Mouse (Mus musculus): Measurements from ENCODE around the gene Btbd35f7. TPM values are rescaled to one million over a fixed set of nuclear protein-coding genes. Genes with fewer than 3 reads are reported as not detected.
"Not testable (repeated sequence)": the region's sequence is repeated elsewhere in the genome, so short reads cannot be mapped to it uniquely, and the experiment has no call there.

The Btbd35f7 gene
- polyA plus RNA-seq (2016; fragmentation: Nextera tagmentation; extraction: Ambion mirVana) = not detected in 2 replicates

DNA sequence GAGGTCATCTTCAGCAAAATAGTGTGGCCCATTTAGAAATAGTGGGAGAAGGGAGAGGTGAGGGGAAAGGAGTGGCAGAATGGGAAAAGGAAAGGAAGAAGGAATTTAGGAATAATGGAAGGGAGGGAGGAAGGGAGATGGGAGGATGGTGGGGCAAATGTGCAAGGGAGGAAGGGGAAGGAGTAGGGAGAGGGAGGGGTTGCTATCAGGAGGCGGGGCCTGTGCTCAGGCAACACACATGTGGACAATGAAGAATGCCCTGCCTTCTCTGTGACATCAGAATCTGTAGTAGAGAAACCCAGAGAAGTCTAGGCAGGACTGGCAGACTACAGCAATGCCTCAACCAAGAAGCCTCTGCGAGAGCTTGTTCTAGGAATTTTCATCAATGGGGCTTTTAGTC is at the start of gene Btbd35f7:
Gene Btbd35f7, plus strand, starts transcription at position 301 of the 400 bp plus-strand sequence.
- not testable (repeated sequence) for H3K27ac ChIP-seq; H3K27me3 ChIP-seq (ENCODE audit: poor library complexity, severe bottlenecking); DNase-seq (ENCODE audit: extremely low spot score, low spot score); H3K4me1 ChIP-seq; H3K36me3 ChIP-seq (replicated peaks); H3K9me3 ChIP-seq; H3K4me3 ChIP-seq
- no CpG with 5 or more reads among the region's 2 CpGs for WGBS

Other genes starting within 250 kb of the Btbd35f7 start
- gene Mycs, start 199.8 kb upstream of the Btbd35f7 start, polyA plus RNA-seq (2016; fragmentation: Nextera tagmentation; extraction: Ambion mirVana) = not detected in 2 replicates